Mouse (Mus musculus): ENCODE results near the gene Trim30d. TPM values are rescaled to one million over a fixed set of nuclear protein-coding genes. Genes with fewer than 3 reads are reported as not detected.

The Trim30d gene
- polyA plus RNA-seq, 1 experiment from 2014 or later: 0.78 TPM

Other genes starting within 250 kb of the Trim30d start
- 0.33 and 0.43 TPM in 2 replicates for gene Trim5, start 219.8 kb downstream of the Trim30d start, polyA plus RNA-seq (2015; fragmentation: Nextera tagmentation; extraction: Ambion mirVana)
- 2.8 and 3.0 TPM in 2 replicates for gene Trim12a, start 192.4 kb downstream of the Trim30d start, polyA plus RNA-seq (2015; fragmentation: Nextera tagmentation; extraction: Ambion mirVana)
- 0.13 TPM in 1 of 2 replicates, not detected in the other for gene Trim34b, start 178.4 kb downstream of the Trim30d start, polyA plus RNA-seq (2015; fragmentation: Nextera tagmentation; extraction: Ambion mirVana)
- 0.97 and 1.0 TPM in 2 replicates for gene Trim12c, start 154.5 kb downstream of the Trim30d start, polyA plus RNA-seq (2015; fragmentation: Nextera tagmentation; extraction: Ambion mirVana)
- 0.23 and 0.31 TPM in 2 replicates for gene Trim30b, start 138.0 kb downstream of the Trim30d start, polyA plus RNA-seq (2015; fragmentation: Nextera tagmentation; extraction: Ambion mirVana)
- 0.30 and 0.34 TPM in 2 replicates for gene Trim30c, start 107.0 kb downstream of the Trim30d start, polyA plus RNA-seq (2015; fragmentation: Nextera tagmentation; extraction: Ambion mirVana)
- gene Trim30a, start 42.7 kb downstream of the Trim30d start, polyA plus RNA-seq (2015; fragmentation: Nextera tagmentation; extraction: Ambion mirVana): 2.3 and 2.6 TPM in 2 replicates
- not detected in 2 replicates for gene Olfr651, start 42.3 kb upstream of the Trim30d start, polyA plus RNA-seq (2015; fragmentation: Nextera tagmentation; extraction: Ambion mirVana)
- not detected in 2 replicates for gene Olfr652, start 53.1 kb upstream of the Trim30d start, polyA plus RNA-seq (2015; fragmentation: Nextera tagmentation; extraction: Ambion mirVana)
- gene Olfr653, start 69.5 kb upstream of the Trim30d start, polyA plus RNA-seq (2015; fragmentation: Nextera tagmentation; extraction: Ambion mirVana): not detected in 2 replicates
- gene Olfr654, start 79.2 kb upstream of the Trim30d start, polyA plus RNA-seq (2015; fragmentation: Nextera tagmentation; extraction: Ambion mirVana): not detected in 2 replicates
- gene Olfr655, start 93.9 kb upstream of the Trim30d start, polyA plus RNA-seq (2015; fragmentation: Nextera tagmentation; extraction: Ambion mirVana): not detected in 2 replicates
- gene Olfr656, start 106.1 kb upstream of the Trim30d start, polyA plus RNA-seq (2015; fragmentation: Nextera tagmentation; extraction: Ambion mirVana): not detected in 2 replicates
- not detected in 2 replicates for gene Olfr657, start 116.9 kb upstream of the Trim30d start, polyA plus RNA-seq (2015; fragmentation: Nextera tagmentation; extraction: Ambion mirVana)
- gene Olfr658, start 139.5 kb upstream of the Trim30d start, polyA plus RNA-seq (2015; fragmentation: Nextera tagmentation; extraction: Ambion mirVana): not detected in 2 replicates
- not detected in 2 replicates for gene Olfr659, start 158.9 kb upstream of the Trim30d start, polyA plus RNA-seq (2015; fragmentation: Nextera tagmentation; extraction: Ambion mirVana)
- gene Olfr661, start 178.7 kb upstream of the Trim30d start, polyA plus RNA-seq (2015; fragmentation: Nextera tagmentation; extraction: Ambion mirVana): not detected in 2 replicates